ENCODE assay signal across 22 mouse cellular contexts in genomic region chr2:181075501-181075900, GRCm38 (mm10). TPM values are rescaled to one million over a fixed set of nuclear protein-coding genes. Genes with fewer than 3 reads are reported as not detected.
A peak's percentile ranks its signal among the peaks of the same experiment; 100 is the strongest.
DNase-seq lines count a peak whose midpoint lies in the region; ATAC-seq and TF ChIP-seq lines count a peak whose summit lies in the region.
"Had no signal": no experiment of that assay in that cellular context is flagged by ENCODE, and none has a peak within 500 bp of the region (broad histone marks: within the 10 kb centered on the region; RNA-seq: fewer than 3 reads in every experiment).

No protein-coding gene starts in this region.

- no peaks in the 10 kb centered on the region for H3K4me1 ChIP-seq in midbrain, embryonic 11.5 days (ENCODE audit: control insufficient read depth, insufficient read depth, low read length)
- H3K4me1 ChIP-seq in midbrain, embryonic 13.5 days (replicated peaks): no peaks in the 10 kb centered on the region

- no peak for DNase-seq in layer of hippocampus, adult 2 months (ENCODE audit: low spot score in 2 of 2)
- DNase-seq in layer of hippocampus, adult 9-10 months (ENCODE audit: low spot score): no peak
- DNase-seq in midbrain, embryonic 11.5 days (ENCODE audit: low spot score, missing footprints): peak; percentile 44
- peak; percentile 51 for DNase-seq in brain, adult 2 months (ENCODE audit: low read depth, low spot score)
- no peak for DNase-seq in frontal cortex, postnatal 36 days (ENCODE audit: low spot score in 2 of 2)
- DNase-seq: adrenal gland, adult 2 months; adrenal gland, adult 8-10 months; adrenal gland, postnatal 10 days; adrenal gland, postnatal 14 days; adrenal gland, postnatal 25 days; adrenal gland, postnatal 36 days; B cell, adult 2 months; cerebellum, adult 11 months; cerebellum, adult 11-12 months; cerebellum, adult 18-20 months had no signal

- no peaks in the 10 kb centered on the region for H3K36me3 ChIP-seq in midbrain, embryonic 11.5 days (ENCODE audit: control insufficient read depth, insufficient read depth, low read length)
- H3K36me3 ChIP-seq in midbrain, embryonic 13.5 days: peaks cover 8% of the 10 kb centered on the region
- H3K36me3 ChIP-seq: G1E had no signal

- H3K9ac ChIP-seq in midbrain, embryonic 11.5 days (ENCODE audit: low read length): no peak overlapping the region
- H3K9ac ChIP-seq in midbrain, embryonic 13.5 days (replicated peaks): no peak overlapping the region

- TF ChIP-seq CTCF in layer of hippocampus, adult 2 months (conservative IDR thresholded peaks at IDR 0.05): no peak

- no peak for ATAC-seq in midbrain, embryonic 11.5 days (ENCODE audit: low FRiP score)
- no peak for ATAC-seq in midbrain, embryonic 13.5 days
- ATAC-seq: activated CD4-positive, CD25-positive, alpha-beta regulatory T cell, adult 4 months; CD4-positive, CD25-positive, alpha-beta regulatory T cell, adult 4 months; Patski had no signal

- H3K27me3 ChIP-seq in midbrain, embryonic 11.5 days (ENCODE audit: control insufficient read depth, insufficient read depth, low read length): no peaks in the 10 kb centered on the region
- H3K27me3 ChIP-seq in midbrain, embryonic 13.5 days: 0 out of 2 replicates have a peak, but pooled peaks cover 2% of the 10 kb centered on the region

- 87% methylated on average over 12 of the region's 12 CpGs for WGBS in midbrain, embryonic 11.5 days
- 85% methylated on average over 12 of the region's 12 CpGs for WGBS in midbrain, embryonic 13.5 days

- no peak overlapping the region for H3K4me3 ChIP-seq in layer of hippocampus, adult 2 months
- H3K4me3 ChIP-seq in midbrain, embryonic 11.5 days (ENCODE audit: low read depth, low read length): no peak overlapping the region
- no peak overlapping the region for H3K4me3 ChIP-seq in midbrain, embryonic 13.5 days (replicated peaks)

- no peak overlapping the region for H3K4me2 ChIP-seq in midbrain, embryonic 11.5 days
- no peak overlapping the region for H3K4me2 ChIP-seq in midbrain, embryonic 13.5 days (replicated peaks)

- H3K9me3 ChIP-seq in midbrain, embryonic 11.5 days (ENCODE audit: control insufficient read depth, low read length): no peaks in the 10 kb centered on the region
- no peaks in the 10 kb centered on the region for H3K9me3 ChIP-seq in midbrain, embryonic 13.5 days
- H3K9me3 ChIP-seq: G1E had no signal

- peak overlapping the region; percentile 25; the same call in 1 of the 2 replicates for H3K27ac ChIP-seq in layer of hippocampus, adult 2 months
- H3K27ac ChIP-seq in midbrain, embryonic 11.5 days (ENCODE audit: low read depth, low read length): no peak overlapping the region
- no peak overlapping the region for H3K27ac ChIP-seq in midbrain, embryonic 13.5 days

RNA-seq across cellular contexts. Expression of gene Chrna4, which starts 32.2 kb away (rescaled TPM):
- total RNA-seq in layer of hippocampus, adult 2 months (2021): 10 to 100 TPM; 14.1 to 15.7 TPM
- 41.2 and 44.2 TPM in 2 replicates for polyA plus RNA-seq in midbrain, embryonic 11.5 days (2014; fragmentation: Nextera tagmentation; extraction: Ambion mirVana)
- 44.1 and 52.7 TPM in 2 replicates for polyA plus RNA-seq in midbrain, embryonic 13.5 days (2015; fragmentation: Nextera tagmentation; extraction: Ambion mirVana)
- total RNA-seq: CH12.LX had no signal
- polyA plus RNA-seq: activated CD4-positive, CD25-positive, alpha-beta regulatory T cell, adult 4 months; C2C12; CD4-positive, CD25-positive, alpha-beta regulatory T cell, adult 4 months; G1E had no signal

RNA-seq across cellular contexts. Expression of gene Kcnq2, which starts 59.6 kb away (rescaled TPM):
- total RNA-seq in layer of hippocampus, adult 2 months (2021): 100 to 1,000 TPM; 327 to 335 TPM
- polyA plus RNA-seq in midbrain, embryonic 11.5 days (2014; fragmentation: Nextera tagmentation; extraction: Ambion mirVana): 8.7 and 8.8 TPM in 2 replicates
- 44.0 and 47.3 TPM in 2 replicates for polyA plus RNA-seq in midbrain, embryonic 13.5 days (2015; fragmentation: Nextera tagmentation; extraction: Ambion mirVana)
- polyA plus RNA-seq: activated CD4-positive, CD25-positive, alpha-beta regulatory T cell, adult 4 months; C2C12; CD4-positive, CD25-positive, alpha-beta regulatory T cell, adult 4 months; G1E had no signal

Comparison
In these comparisons a context has a peak if more than half of its experiments do, and no peak if none do; other contexts are left out.
1. DNase-seq: peak in midbrain, embryonic 11.5 days (single experiment) and brain, adult 2 months (single experiment); none in layer of hippocampus, adult 2 months (0 of 2), layer of hippocampus, adult 9-10 months (single experiment) and frontal cortex, postnatal 36 days (0 of 2).